Mouse (Mus musculus): ENCODE results near the gene Trh.

- TF ChIP-seq CTCF (IDR thresholded peaks at IDR 0.05; ENCODE audit: low read depth) (peak; percentile 7; the same call in 1 of the 2 replicates), EP300 (IDR thresholded peaks at IDR 0.05; ENCODE audit: low read depth) (no peak)
Observed at GRCm38 (mm10) chr6:92214773-92215449, 29.5 kb downstream of the Trh start, which contains the start of gene Rbsn.
